Mouse (Mus musculus) thymus, adult 18-20 months (tissue): Measurements from ENCODE around the gene Cacng4.

Experiments used
- DNase-seq, 2 experiments: peaks; one replicate each; pipeline ENCODE4 v3.0.0; 2022; ENCODE audit warnings: mixed read lengths in 2 of 2

Cacng4 gene

GRCm38 (mm10) chr11:107772002-107772401 lies 22.4 kb downstream of the Cacng4 start:
- DNase-seq, result no peak

- no peak for DNase-seq
Observed at GRCm38 (mm10) chr11:107768361-107768760, 26.0 kb downstream of the Cacng4 start.

- no peak for DNase-seq
Observed at GRCm38 (mm10) chr11:107766932-107767331, 27.4 kb downstream of the Cacng4 start.

GRCm38 (mm10) chr11:107762688-107763460 lies 31.5 kb downstream of the Cacng4 start:
- no peak for DNase-seq

GRCm38 (mm10) chr11:107761790-107762500 lies 32.4 kb downstream of the Cacng4 start:
- no peak for DNase-seq

GRCm38 (mm10) chr11:107760001-107760400 lies 34.4 kb downstream of the Cacng4 start:
- no peak for DNase-seq

- no peak for DNase-seq
Observed at GRCm38 (mm10) chr11:107759516-107759915, 34.8 kb downstream of the Cacng4 start.

- DNase-seq, result no peak
Observed at GRCm38 (mm10) chr11:107749114-107749513, 45.2 kb downstream of the Cacng4 start.

GRCm38 (mm10) chr11:107748243-107749035 lies 45.9 kb downstream of the Cacng4 start:
- no peak for DNase-seq

- no peak for DNase-seq
Observed at GRCm38 (mm10) chr11:107743100-107743499, 51.3 kb downstream of the Cacng4 start.

GRCm38 (mm10) chr11:107738418-107739099 lies 55.8 kb downstream of the Cacng4 start:
- no peak for DNase-seq

GRCm38 (mm10) chr11:107737886-107738285 lies 56.5 kb downstream of the Cacng4 start:
- no peak for DNase-seq

GRCm38 (mm10) chr11:107734133-107734532 lies 60.2 kb downstream of the Cacng4 start:
- no peak for DNase-seq

GRCm38 (mm10) chr11:107731498-107731897 lies 62.9 kb downstream of the Cacng4 start:
- no peak for DNase-seq

GRCm38 (mm10) chr11:107730940-107731339 lies 63.4 kb downstream of the Cacng4 start:
- DNase-seq, result no peak

GRCm38 (mm10) chr11:107729141-107729540 lies 65.2 kb downstream of the Cacng4 start:
- no peak for DNase-seq

- no peak for DNase-seq
Observed at GRCm38 (mm10) chr11:107728073-107728863, 66.1 kb downstream of the Cacng4 start.

- no peak for DNase-seq
Observed at GRCm38 (mm10) chr11:107724603-107725002, 69.8 kb downstream of the Cacng4 start.

- no peak for DNase-seq
Observed at GRCm38 (mm10) chr11:107721057-107721456, 73.3 kb downstream of the Cacng4 start.

- no peak for DNase-seq
Observed at GRCm38 (mm10) chr11:107720264-107721021, 73.9 kb downstream of the Cacng4 start.

GRCm38 (mm10) chr11:107716332-107716938 lies 77.9 kb downstream of the Cacng4 start, which contains the start of gene Cacng1:
Gene Cacng1, minus strand, starts transcription at chr11:107716522.
- no peak for DNase-seq
